Mouse (Mus musculus) embryonic facial prominence, embryonic 13.5 days (tissue): ENCODE measurements around the gene Ndufs2. TPM values are rescaled to one million over a fixed set of nuclear protein-coding genes. Genes with fewer than 3 reads are reported as not detected.

Source experiments
- ATAC-seq: fragments of 200-750 bp; cut with Nextera tagmentation; 2 replicates; pipeline ENCODE4 v1.8.0; 2017; ENCODE audit warnings: low read depth; ENCODE audit not compliant: insufficient number of reproducible peaks, insufficient read depth, low FRiP score, low TSS enrichment
- H3K27ac ChIP-seq: fragments of 300-500 bp; sonication (generic); 2 replicates; pipeline ENCODE4 v1.5.1; 2015; ENCODE audit warnings: moderate library complexity, mild to moderate bottlenecking, inconsistent platforms
- H3K27me3 ChIP-seq: fragments of 300-500 bp; sonication (generic); 2 replicates; pipeline ENCODE4 v1.6.1; 2015; ENCODE audit warnings: mild to moderate bottlenecking, inconsistent platforms
- H3K36me3 ChIP-seq: fragments of 300-500 bp; sonication (generic); 2 replicates; pipeline ENCODE4 v1.6.1; 2015; ENCODE audit warnings: mild to moderate bottlenecking, inconsistent platforms
- H3K4me1 ChIP-seq: fragments of 300-500 bp; sonication (generic); 2 replicates; pipeline ENCODE4 v1.6.1; 2015; ENCODE audit warnings: inconsistent platforms
- H3K4me2 ChIP-seq: fragments of 300-500 bp; sonication (generic); 2 replicates; pipeline ENCODE4 v1.6.1; 2015; ENCODE audit warnings: moderate library complexity, mild to moderate bottlenecking, inconsistent platforms
- H3K4me3 ChIP-seq: fragments of 300-500 bp; sonication (generic); 2 replicates; pipeline ENCODE4 v1.5.1; 2015; ENCODE audit warnings: mild to moderate bottlenecking, inconsistent platforms
- H3K9ac ChIP-seq: fragments of 300-500 bp; sonication (generic); 2 replicates; pipeline ENCODE4 v1.6.1; 2015; ENCODE audit warnings: mild to moderate bottlenecking, inconsistent platforms
- H3K9me3 ChIP-seq: fragments of 300-500 bp; sonication (generic); 2 replicates; pipeline ENCODE4 v1.6.1; 2016; ENCODE audit warnings: inconsistent platforms
- WGBS: fragments of 180-500 bp; shearing (Covaris S2); methylation state at CpG from one replicate; pipeline ENCODE4 v1.1.7; 2015; ENCODE audit warnings: mixed read lengths; 5-methylcytosine and 5-hydroxymethylcytosine counted together
- polyA plus RNA-seq: library from polyadenylated mRNA; unstranded; fragments of >200 nt; fragmentation: Nextera tagmentation; extraction: Ambion mirVana; gene quantifications from 2 replicates; pipeline ENCODE4 v1.2.1, GENCODE M21; 2015

Gene Ndufs2
- polyA plus RNA-seq, 1 experiment from 2014 or later, result 232 TPM

DNA sequence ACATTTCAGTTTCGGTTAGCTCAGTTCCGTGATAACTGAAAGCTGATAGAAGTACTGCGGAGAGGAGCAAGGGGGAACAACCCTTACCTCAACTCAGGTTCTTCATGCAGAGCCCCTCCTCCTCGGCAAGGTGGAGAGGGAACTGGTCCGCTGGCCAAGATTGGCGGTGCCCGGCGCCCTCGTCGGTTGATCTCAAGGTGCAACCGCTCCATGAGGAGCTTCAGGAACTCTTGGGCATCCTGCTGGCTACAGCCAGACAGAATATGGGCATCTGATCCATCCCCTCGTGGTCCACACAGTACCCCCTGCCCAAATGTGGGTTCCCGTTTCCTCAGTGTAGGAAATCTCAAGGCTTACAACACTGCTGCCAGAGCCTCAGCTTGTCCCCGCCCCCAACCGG is 33.3 kb upstream of the Ndufs2 start:
- no peak for ATAC-seq
- 0 out of 2 replicates have a peak overlapping the region, but pooled peaks have one; percentile 36 for H3K9ac ChIP-seq
- no peak overlapping the region for H3K4me2 ChIP-seq
- H3K36me3 ChIP-seq, result peaks cover 59% of the 10 kb centered on the region
- no peak overlapping the region for H3K27ac ChIP-seq
- H3K9me3 ChIP-seq, result no peaks in the 10 kb centered on the region
- no peak overlapping the region for H3K4me3 ChIP-seq
- 89% methylated on average over 15 of the region's 15 CpGs for WGBS
- no peaks in the 10 kb centered on the region for H3K27me3 ChIP-seq
- peaks cover 46% of the 10 kb centered on the region for H3K4me1 ChIP-seq

GRCm38 (mm10) chr1:171283188-171284160 is 32.3 kb upstream of the Ndufs2 start:
- H3K36me3 ChIP-seq, result peaks cover 49% of the 10 kb centered on the region
- no peak overlapping the region for H3K4me2 ChIP-seq
- H3K9me3 ChIP-seq, result no peaks in the 10 kb centered on the region
- ATAC-seq, result no peak
- H3K27me3 ChIP-seq, result no peaks in the 10 kb centered on the region
- no peak overlapping the region for H3K4me3 ChIP-seq
- no peak overlapping the region for H3K9ac ChIP-seq
- H3K4me1 ChIP-seq, result peaks cover 44% of the 10 kb centered on the region
- 90% methylated on average over 18 of the region's 18 CpGs for WGBS
- H3K27ac ChIP-seq, result no peak overlapping the region

DNA sequence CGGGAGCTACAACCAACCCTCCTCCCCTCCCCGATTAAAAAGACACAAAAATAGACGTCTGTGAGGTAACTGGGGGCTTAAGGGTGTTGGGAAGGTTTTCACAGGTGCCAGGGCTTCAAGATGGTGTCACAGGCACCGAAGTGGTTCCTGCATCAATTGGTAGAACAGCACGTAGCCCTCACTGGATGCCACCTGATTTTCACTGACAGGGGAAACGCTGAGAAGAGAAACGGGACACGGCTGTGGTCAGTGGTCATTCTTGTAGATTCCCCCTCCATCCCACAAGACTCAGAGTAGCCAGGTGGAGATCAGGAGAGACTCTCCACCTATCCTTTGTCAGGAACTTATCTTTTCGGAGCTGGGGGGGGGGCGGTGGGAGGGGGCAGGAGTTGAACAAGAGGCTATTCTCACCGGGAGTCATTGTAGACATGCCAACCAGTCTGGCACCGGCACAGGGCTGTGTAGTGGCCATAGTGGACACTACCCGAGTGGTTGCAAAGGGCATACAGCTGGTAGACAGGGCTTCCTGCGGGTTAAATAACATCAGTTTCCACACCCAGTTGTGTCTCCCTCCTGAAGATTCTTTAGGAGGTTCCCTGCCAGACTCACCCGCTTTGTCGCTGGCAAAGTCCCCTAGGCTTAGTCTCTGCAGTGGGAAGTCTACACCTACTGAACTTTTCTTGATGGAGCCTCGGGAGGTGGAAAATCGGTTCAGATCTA is 31.1 kb upstream of the Ndufs2 start:
- Histone ChIP-seq H3K27ac (peak overlapping the region; percentile 24; the same call in 1 of the 2 replicates), H3K36me3 (peaks cover 59% of the 10 kb centered on the region), H3K4me2 (peak overlapping the region; percentile 92), H3K4me1 (peaks cover 38% of the 10 kb centered on the region), H3K4me3 (no peak overlapping the region), H3K9me3 (no peaks in the 10 kb centered on the region), H3K9ac (peak overlapping the region; percentile 78), H3K27me3 (no peaks in the 10 kb centered on the region)
- WGBS, result 79% methylated on average over 18 of the region's 18 CpGs
- ATAC-seq, result no peak

- Histone ChIP-seq H3K4me2 (peak overlapping the region; percentile 92), H3K9ac (peak overlapping the region; percentile 78), H3K4me1 (peaks cover 30% of the 10 kb centered on the region), H3K27me3 (no peaks in the 10 kb centered on the region), H3K4me3 (peak overlapping the region; percentile 68), H3K27ac (peak overlapping the region; percentile 86), H3K36me3 (peaks cover 64% of the 10 kb centered on the region), H3K9me3 (no peaks in the 10 kb centered on the region)
- WGBS, result under 1% methylated on average over 10 of the region's 10 CpGs
- peak; percentile 20 for ATAC-seq
These were observed 30.3 kb upstream of the Ndufs2 start for GRCm38 (mm10) chr1:171281528-171281923.

GRCm38 (mm10) chr1:171280916-171281527 is 29.8 kb upstream of the Ndufs2 start, which contains the start of gene Ppox:
TSS of gene Ppox (minus strand) at chr1:171281186.
- H3K4me2 ChIP-seq, result peak within 1 kb of the TSS; percentile 92
- H3K9me3 ChIP-seq, result no peaks in the 10 kb centered on the region
- WGBS, result under 1% methylated on average over 26 of the region's 26 CpGs
- no peaks in the 10 kb centered on the region for H3K27me3 ChIP-seq
- H3K9ac ChIP-seq, result peak within 1 kb of the TSS; percentile 89
- peak within 1 kb of the TSS; percentile 68 for H3K4me3 ChIP-seq
- H3K4me1 ChIP-seq, result peaks cover 25% of the 10 kb centered on the region
- peak; percentile 97 for ATAC-seq
- peak within 1 kb of the TSS; percentile 86 for H3K27ac ChIP-seq
- peaks cover 64% of the 10 kb centered on the region for H3K36me3 ChIP-seq

- Histone ChIP-seq H3K27me3 (no peaks in the 10 kb centered on the region), H3K27ac (peak overlapping the region; percentile 23; the same call in 1 of the 2 replicates), H3K36me3 (peaks cover 64% of the 10 kb centered on the region), H3K9ac (peak overlapping the region; percentile 89), H3K4me1 (peaks cover 19% of the 10 kb centered on the region), H3K4me3 (peak overlapping the region; percentile 68), H3K4me2 (peak overlapping the region; percentile 92), H3K9me3 (no peaks in the 10 kb centered on the region)
- no peak; the same call in 1 of the 2 replicates for ATAC-seq
- under 1% methylated on average over 25 of the region's 25 CpGs for WGBS
These were observed 29.2 kb upstream of the Ndufs2 start for GRCm38 (mm10) chr1:171280250-171280915.

DNA sequence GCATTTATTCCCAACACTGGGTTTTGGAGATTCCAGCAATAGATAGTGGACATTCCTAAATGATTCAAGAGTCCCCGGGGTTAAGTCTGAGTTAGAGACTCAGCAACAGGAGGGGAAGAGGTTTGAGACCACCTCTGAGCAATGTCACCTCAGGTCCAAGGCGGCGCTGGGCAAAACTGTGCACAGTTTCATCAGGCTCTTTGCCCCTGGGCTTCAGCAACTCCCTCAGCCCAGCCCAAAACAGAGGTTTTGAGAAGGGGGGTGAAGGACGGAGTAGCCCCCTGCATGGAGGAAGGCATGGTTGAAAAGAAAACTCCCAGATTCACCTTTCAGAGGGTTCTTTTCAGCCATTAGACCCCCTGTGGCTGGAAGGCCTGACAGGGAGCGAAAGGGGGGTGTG is 28.5 kb upstream of the Ndufs2 start:
- peaks cover 18% of the 10 kb centered on the region for H3K4me1 ChIP-seq
- H3K9ac ChIP-seq, result peak overlapping the region; percentile 89
- peaks cover 64% of the 10 kb centered on the region for H3K36me3 ChIP-seq
- no peak for ATAC-seq
- H3K4me3 ChIP-seq, result peak overlapping the region; percentile 68
- no peaks in the 10 kb centered on the region for H3K27me3 ChIP-seq
- no peak overlapping the region for H3K27ac ChIP-seq
- peak overlapping the region; percentile 92 for H3K4me2 ChIP-seq
- H3K9me3 ChIP-seq, result no peaks in the 10 kb centered on the region
- 63% methylated on average over 5 of the region's 5 CpGs for WGBS

GRCm38 (mm10) chr1:171279012-171279705 is 28.0 kb upstream of the Ndufs2 start:
- Histone ChIP-seq H3K4me2 (peak overlapping the region; percentile 92), H3K27me3 (no peaks in the 10 kb centered on the region), H3K4me1 (peaks cover 18% of the 10 kb centered on the region), H3K27ac (no peak overlapping the region), H3K4me3 (no peak overlapping the region), H3K9me3 (no peaks in the 10 kb centered on the region), H3K36me3 (peaks cover 64% of the 10 kb centered on the region), H3K9ac (peak overlapping the region; percentile 89)
- WGBS, result 85% methylated on average over 14 of the region's 14 CpGs
- ATAC-seq, result no peak

DNA sequence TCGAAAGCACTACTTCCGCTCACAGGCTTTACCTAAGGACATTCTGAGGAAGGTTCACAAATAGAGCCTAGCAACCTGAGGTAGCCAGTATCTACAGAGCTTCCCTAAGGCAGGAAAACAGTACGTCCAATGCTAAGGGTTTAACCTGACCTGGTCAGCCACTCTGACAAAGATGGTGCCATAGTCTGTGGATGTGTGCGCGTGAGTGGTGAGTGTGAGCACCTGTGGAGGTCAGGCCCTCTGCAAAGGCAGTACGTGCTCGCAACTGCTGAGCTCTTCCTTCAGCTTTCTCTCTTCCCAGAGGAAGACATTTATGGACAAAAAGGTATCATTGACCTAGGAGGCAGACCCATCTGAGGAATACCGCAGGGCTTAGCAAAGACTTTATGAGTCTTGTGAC is 27.2 kb upstream of the Ndufs2 start:
- no peaks in the 10 kb centered on the region for H3K9me3 ChIP-seq
- H3K27ac ChIP-seq, result no peak overlapping the region
- H3K4me2 ChIP-seq, result no peak overlapping the region
- no peak overlapping the region for H3K9ac ChIP-seq
- peaks cover 65% of the 10 kb centered on the region for H3K36me3 ChIP-seq
- peaks cover 18% of the 10 kb centered on the region for H3K4me1 ChIP-seq
- ATAC-seq, result no peak
- WGBS, result 90% methylated on average over 8 of the region's 8 CpGs
- H3K27me3 ChIP-seq, result no peaks in the 10 kb centered on the region
- no peak overlapping the region for H3K4me3 ChIP-seq

GRCm38 (mm10) chr1:171277736-171278135 is 26.5 kb upstream of the Ndufs2 start:
- Histone ChIP-seq H3K27me3 (no peaks in the 10 kb centered on the region), H3K4me3 (no peak overlapping the region), H3K36me3 (peaks cover 65% of the 10 kb centered on the region), H3K4me1 (peaks cover 18% of the 10 kb centered on the region), H3K4me2 (no peak overlapping the region), H3K9me3 (no peaks in the 10 kb centered on the region), H3K9ac (no peak overlapping the region), H3K27ac (no peak overlapping the region)
- no peak for ATAC-seq
- WGBS, result 84% methylated on average over 10 of the region's 10 CpGs
